Mouse (Mus musculus): ENCODE data around the gene Pcp4l1.
"Not testable (repeated sequence)": the region's sequence is repeated elsewhere in the genome, so short reads cannot be mapped to it uniquely, and the experiment has no call there.

The Pcp4l1 gene

GRCm38 (mm10) chr1:171187851-171188700, 8.0 kb downstream of the Pcp4l1 start:
- DNase-seq (ENCODE audit: low spot score) = no peak

GRCm38 (mm10) chr1:171185655-171186054, 10.4 kb downstream of the Pcp4l1 start:
- no peak for DNase-seq (ENCODE audit: low spot score)

- DNase-seq (ENCODE audit: low spot score) = no peak
Measured at GRCm38 (mm10) chr1:171184314-171184713, 11.8 kb downstream of the Pcp4l1 start.

GRCm38 (mm10) chr1:171183620-171184019, 12.4 kb downstream of the Pcp4l1 start:
- DNase-seq (ENCODE audit: low spot score) = no peak

- no peak for DNase-seq (ENCODE audit: low spot score)
Measured at GRCm38 (mm10) chr1:171183025-171183424, 13.0 kb downstream of the Pcp4l1 start.

- DNase-seq (ENCODE audit: low spot score) = no peak
Measured at GRCm38 (mm10) chr1:171179487-171180171, 16.4 kb downstream of the Pcp4l1 start.

GRCm38 (mm10) chr1:171172779-171173178, 23.3 kb downstream of the Pcp4l1 start:
- DNase-seq (ENCODE audit: low spot score) = no peak

- no peak for DNase-seq (ENCODE audit: low spot score)
Measured at GRCm38 (mm10) chr1:171171138-171171537, 24.9 kb downstream of the Pcp4l1 start.

GRCm38 (mm10) chr1:171169913-171170312, 26.2 kb downstream of the Pcp4l1 start:
- no peak for DNase-seq (ENCODE audit: low spot score)

GRCm38 (mm10) chr1:171168906-171169305, 27.2 kb downstream of the Pcp4l1 start:
- no peak for DNase-seq (ENCODE audit: low spot score)

GRCm38 (mm10) chr1:171165629-171166345, 30.3 kb downstream of the Pcp4l1 start:
- no peak for DNase-seq (ENCODE audit: low spot score)

- DNase-seq (ENCODE audit: low spot score) = peak; percentile 45
Measured at GRCm38 (mm10) chr1:171164258-171164657, 31.8 kb downstream of the Pcp4l1 start.

- DNase-seq (ENCODE audit: low spot score) = no peak
Measured at GRCm38 (mm10) chr1:171162526-171162925, 33.5 kb downstream of the Pcp4l1 start.

- DNase-seq (ENCODE audit: low spot score) = peak; percentile 18
Measured at GRCm38 (mm10) chr1:171159485-171159975, 36.5 kb downstream of the Pcp4l1 start.

- DNase-seq (ENCODE audit: low spot score) = no peak
Measured at GRCm38 (mm10) chr1:171157965-171158364, 38.1 kb downstream of the Pcp4l1 start.

- DNase-seq (ENCODE audit: low spot score) = no peak
Measured at GRCm38 (mm10) chr1:171156644-171157043, 39.4 kb downstream of the Pcp4l1 start.

- DNase-seq (ENCODE audit: low spot score) = no peak
Measured at GRCm38 (mm10) chr1:171151966-171152365, 44.1 kb downstream of the Pcp4l1 start.

- no peak for DNase-seq (ENCODE audit: low spot score)
Measured at GRCm38 (mm10) chr1:171150838-171151391, 45.2 kb downstream of the Pcp4l1 start.

GRCm38 (mm10) chr1:171149974-171150760, 45.9 kb downstream of the Pcp4l1 start, which contains the start of the genes Sdhc and Mpz:
TSS of gene Sdhc (minus strand) at chr1:171150603.
TSS of gene Mpz (plus strand) at chr1:171150711.
- DNase-seq (ENCODE audit: low spot score) = peak; percentile 96

GRCm38 (mm10) chr1:171142981-171143380, 53.1 kb downstream of the Pcp4l1 start:
- not testable (repeated sequence) for DNase-seq (ENCODE audit: low spot score)
